Mouse (Mus musculus) lung, postnatal 0 days (tissue): ENCODE results near the gene Arhgef16. TPM values are rescaled to one million over a fixed set of nuclear protein-coding genes. Genes with fewer than 3 reads are reported as not detected.

Experiments used
- ATAC-seq: fragments of 200-750 bp; cut with Nextera tagmentation; 2 replicates; pipeline ENCODE4 v1.8.0; 2017; ENCODE audit warnings: moderate library complexity
- DNase-seq: peaks from one replicate; pipeline ENCODE4 v3.0.0-alpha.2; 2016; ENCODE audit warnings: low spot score
- H3K27ac ChIP-seq: fragments of 300-500 bp; sonication (generic); 2 replicates; pipeline ENCODE4 v1.5.1; 2014; ENCODE audit warnings: antibody characterized with exemption, mild to moderate bottlenecking, low read length, mixed read lengths
- H3K27me3 ChIP-seq: fragments of 300-500 bp; sonication (generic); replicated peaks from 2 replicates; pipeline ENCODE4 v1.6.1; 2014; ENCODE audit warnings: low read length, mixed read lengths; ENCODE audit not compliant: insufficient read depth
- H3K36me3 ChIP-seq: fragments of 300-500 bp; sonication (generic); 2 replicates; pipeline ENCODE4 v1.6.1; 2014; ENCODE audit warnings: low read length, mixed read lengths; ENCODE audit not compliant: insufficient read depth
- H3K4me1 ChIP-seq: fragments of 300-500 bp; sonication (generic); 2 replicates; pipeline ENCODE4 v1.6.1; 2014; ENCODE audit warnings: antibody characterized with exemption, low read depth, low read length, mixed read lengths; ENCODE audit not compliant: insufficient read depth
- H3K4me2 ChIP-seq: fragments of 300-500 bp; sonication (generic); replicated peaks from 2 replicates; pipeline ENCODE4 v1.6.1; 2014; ENCODE audit warnings: low read depth, mild to moderate bottlenecking, low read length, moderate library complexity, mixed read lengths
- H3K4me3 ChIP-seq: fragments of 300-500 bp; sonication (generic); 2 replicates; pipeline ENCODE4 v1.5.1; 2014; ENCODE audit warnings: low read depth, low read length
- H3K9ac ChIP-seq: fragments of 300-500 bp; sonication (generic); replicated peaks from 2 replicates; pipeline ENCODE4 v1.6.1; 2014; ENCODE audit warnings: low read depth, mild to moderate bottlenecking
- H3K9me3 ChIP-seq: fragments of 300-500 bp; sonication (generic); 2 replicates; pipeline ENCODE4 v1.6.1; 2016; ENCODE audit warnings: low read length, mixed read lengths
- CTCF ChIP-seq: IDR thresholded peaks from 2 replicates; pipeline ENCODE4 v1.5.1; 2016; ENCODE audit warnings: antibody characterized with exemption, mild to moderate bottlenecking
- EP300 ChIP-seq: IDR thresholded peaks from 2 replicates; pipeline ENCODE4 v1.6.1; 2016; ENCODE audit warnings: antibody characterized with exemption, mild to moderate bottlenecking, control low read depth
- WGBS: fragments of 180-500 bp; shearing (Covaris S2); extraction: QIAGEN DNeasy Blood & Tissue Kit; methylation state at CpG from one replicate; pipeline ENCODE4 v1.1.7; 2014; 5-methylcytosine and 5-hydroxymethylcytosine counted together
- polyA plus RNA-seq: library from polyadenylated mRNA; unstranded; fragments of >200 nt; fragmentation: Nextera tagmentation; extraction: Ambion mirVana; gene quantifications from 2 replicates; pipeline ENCODE4 v1.2.1, GENCODE M21; 2015

Gene Arhgef16
- polyA plus RNA-seq, 1 experiment from 2014 or later, result 15.9 TPM

DNA sequence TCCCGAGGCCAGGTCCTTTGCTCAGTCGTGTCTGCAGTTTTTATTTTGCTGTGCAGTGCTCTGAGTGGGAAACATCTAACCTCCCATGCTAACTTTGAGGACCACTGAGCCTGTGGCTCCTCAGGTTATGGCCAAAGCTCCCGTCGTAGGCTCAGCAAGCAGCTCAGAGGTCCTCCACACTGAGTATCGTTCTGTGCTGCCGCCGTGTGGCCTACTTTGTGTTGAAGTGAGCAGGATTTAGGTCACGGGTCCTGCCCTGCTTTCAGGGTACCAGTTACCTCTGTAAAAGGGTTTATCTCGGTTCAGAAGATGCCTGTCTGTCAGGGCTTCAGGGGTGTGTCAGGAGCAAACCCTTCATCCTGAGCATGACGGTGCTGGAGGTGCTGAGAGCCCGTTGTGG lies 60.9 kb downstream of the Arhgef16 start:
- no peaks in the 10 kb centered on the region for H3K36me3 ChIP-seq
- no peaks in the 10 kb centered on the region for H3K9me3 ChIP-seq
- WGBS, result 58% methylated on average over 11 of the region's 11 CpGs
- no peaks in the 10 kb centered on the region for H3K4me1 ChIP-seq
- no peak overlapping the region for H3K9ac ChIP-seq
- no peak for ATAC-seq
- no peak overlapping the region for H3K27ac ChIP-seq
- no peak overlapping the region for H3K4me2 ChIP-seq
- no peaks in the 10 kb centered on the region for H3K27me3 ChIP-seq
- TF ChIP-seq EP300 (no peak), CTCF (peak; percentile 27; the same call in 1 of the 2 replicates)
- DNase-seq, result no peak
- H3K4me3 ChIP-seq, result no peak overlapping the region

DNA sequence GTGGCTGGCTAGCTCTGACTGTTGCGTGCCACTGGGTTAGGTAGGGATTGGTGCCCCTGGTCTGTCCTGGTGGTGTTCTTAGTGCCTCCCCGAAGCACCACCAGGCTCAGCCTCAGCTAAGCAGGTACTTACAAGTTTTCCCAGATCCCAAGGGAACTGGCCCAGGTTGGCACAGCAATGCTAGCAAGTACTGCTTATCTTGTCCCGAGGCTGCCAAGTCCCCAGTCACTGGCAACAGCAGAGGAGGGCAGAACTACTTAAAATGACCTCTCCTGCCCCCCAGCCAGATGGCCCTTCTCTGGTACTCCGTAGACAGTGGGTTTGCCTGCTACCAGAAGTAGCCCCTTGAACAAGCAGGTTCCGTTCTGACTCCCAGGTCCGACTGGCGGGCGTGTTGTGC lies 62.3 kb downstream of the Arhgef16 start:
- ATAC-seq, result no peak
- no peak for TF ChIP-seq CTCF
- TF ChIP-seq EP300, result no peak
- 75% methylated on average over 8 of the region's 8 CpGs for WGBS
- Histone ChIP-seq H3K4me1 (no peaks in the 10 kb centered on the region), H3K9me3 (no peaks in the 10 kb centered on the region), H3K4me3 (no peak overlapping the region), H3K27me3 (no peaks in the 10 kb centered on the region), H3K9ac (no peak overlapping the region), H3K27ac (no peak overlapping the region), H3K36me3 (no peaks in the 10 kb centered on the region), H3K4me2 (no peak overlapping the region)
- DNase-seq, result no peak

DNA sequence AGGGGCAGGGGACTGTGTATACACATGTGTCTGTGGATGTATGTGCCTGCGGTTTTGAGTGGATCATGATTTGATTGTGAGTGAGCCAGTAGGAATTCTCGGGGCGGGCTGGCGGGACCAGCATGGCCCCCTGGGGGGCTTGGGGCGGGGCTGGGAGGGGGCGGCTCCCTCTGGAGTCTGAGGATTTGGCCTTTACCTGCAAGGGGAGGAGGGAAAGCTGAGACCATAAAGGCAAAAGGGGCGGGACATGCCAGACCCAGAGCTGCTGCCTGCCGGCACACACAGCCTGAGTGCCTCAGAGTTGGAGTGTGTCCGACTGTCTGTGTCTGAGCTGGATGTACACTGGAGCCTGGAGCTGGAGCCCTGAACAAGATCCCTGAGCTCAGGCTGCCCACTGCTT lies 64.2 kb downstream of the Arhgef16 start:
- Histone ChIP-seq H3K4me1 (no peaks in the 10 kb centered on the region), H3K36me3 (no peaks in the 10 kb centered on the region), H3K9ac (no peak overlapping the region), H3K27ac (no peak overlapping the region), H3K9me3 (no peaks in the 10 kb centered on the region), H3K4me3 (no peak overlapping the region), H3K27me3 (no peaks in the 10 kb centered on the region), H3K4me2 (peak overlapping the region; percentile 35)
- ATAC-seq, result 0 out of 2 replicates have a peak, but pooled peaks have one; percentile 17
- WGBS, result 7% methylated on average over 9 of the region's 9 CpGs
- no peak for DNase-seq
- TF ChIP-seq EP300 (no peak), CTCF (no peak)

- DNase-seq (peak; percentile 31), ATAC-seq (peak; percentile 40; the same call in 1 of the 2 replicates)
- Histone ChIP-seq H3K36me3 (no peaks in the 10 kb centered on the region), H3K9ac (no peak overlapping the region), H3K27ac (no peak overlapping the region), H3K9me3 (no peaks in the 10 kb centered on the region), H3K27me3 (no peaks in the 10 kb centered on the region), H3K4me1 (no peaks in the 10 kb centered on the region), H3K4me2 (peak overlapping the region; percentile 35), H3K4me3 (no peak overlapping the region)
- TF ChIP-seq CTCF (no peak), EP300 (no peak)
- 16% methylated on average over 10 of the region's 10 CpGs for WGBS
Observed at GRCm38 (mm10) chr4:154236893-154237292, 64.6 kb downstream of the Arhgef16 start.

- ATAC-seq, result no peak
- H3K27ac ChIP-seq, result no peak overlapping the region
Observed at GRCm38 (mm10) chr4:154236001-154236400, 65.5 kb downstream of the Arhgef16 start.

DNA sequence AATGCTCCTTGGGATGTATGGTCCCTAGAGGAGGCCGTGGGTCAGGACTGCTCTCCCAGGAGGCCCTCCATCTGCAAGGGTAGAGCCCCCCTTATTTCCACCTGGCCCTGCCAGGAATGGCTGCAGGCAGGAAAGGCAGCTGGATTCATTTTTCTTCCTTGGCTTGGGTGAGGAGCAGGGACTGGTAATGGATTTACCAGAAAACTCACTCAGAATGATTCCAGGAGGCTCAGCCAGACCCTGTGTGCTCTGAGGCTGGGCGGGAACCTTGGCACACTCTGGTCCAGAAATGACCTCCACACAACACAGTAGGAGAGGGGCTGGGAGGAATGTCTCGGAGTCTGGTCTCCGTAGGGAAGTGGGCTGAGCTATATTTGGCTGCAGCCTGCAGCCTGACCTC lies 69.2 kb downstream of the Arhgef16 start:
- no peak overlapping the region for H3K27ac ChIP-seq
- TF ChIP-seq CTCF, result no peak
- TF ChIP-seq EP300, result no peak
- no peaks in the 10 kb centered on the region for H3K36me3 ChIP-seq
- 60% methylated on average over 4 of the region's 4 CpGs for WGBS
- H3K27me3 ChIP-seq, result no peaks in the 10 kb centered on the region
- no peak overlapping the region for H3K4me2 ChIP-seq
- no peak overlapping the region for H3K4me3 ChIP-seq
- ATAC-seq (no peak), DNase-seq (no peak)
- H3K9me3 ChIP-seq, result no peaks in the 10 kb centered on the region
- H3K4me1 ChIP-seq, result no peaks in the 10 kb centered on the region
- no peak overlapping the region for H3K9ac ChIP-seq

More at GRCm38 (mm10) chr4:154236001-154236400, 65.5 kb downstream of the Arhgef16 start:
- 91% methylated on average over 3 of the region's 3 CpGs for WGBS
- Histone ChIP-seq H3K27me3 (no peaks in the 10 kb centered on the region), H3K9ac (no peak overlapping the region), H3K4me2 (no peak overlapping the region), H3K9me3 (no peaks in the 10 kb centered on the region), H3K4me1 (no peaks in the 10 kb centered on the region), H3K4me3 (no peak overlapping the region), H3K36me3 (no peaks in the 10 kb centered on the region)
- no peak for TF ChIP-seq EP300
- no peak for TF ChIP-seq CTCF
- no peak for DNase-seq

DNA sequence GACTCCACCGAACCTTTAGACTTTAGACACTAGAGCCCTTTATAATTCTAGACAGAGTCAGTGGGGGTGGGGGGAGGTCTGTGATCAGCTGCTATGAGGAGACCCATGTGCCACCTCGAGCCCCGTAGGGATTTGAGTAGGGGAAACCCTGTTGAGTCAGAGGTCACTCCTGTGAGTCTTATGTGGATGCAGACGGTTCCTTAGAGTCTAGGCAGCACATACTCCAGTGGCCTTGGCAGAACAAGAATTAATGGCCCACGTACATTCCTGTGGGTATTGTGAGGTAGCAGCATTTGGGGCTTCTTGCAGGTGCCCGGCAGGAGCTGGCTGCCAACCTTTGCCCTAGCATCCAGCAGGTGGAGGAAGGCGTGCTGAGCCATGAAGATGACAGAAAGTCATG lies 70.1 kb downstream of the Arhgef16 start:
- DNase-seq, result no peak
- Histone ChIP-seq H3K27ac (no peak overlapping the region), H3K4me3 (no peak overlapping the region), H3K9me3 (no peaks in the 10 kb centered on the region), H3K36me3 (no peaks in the 10 kb centered on the region), H3K4me2 (no peak overlapping the region), H3K9ac (no peak overlapping the region), H3K27me3 (no peaks in the 10 kb centered on the region), H3K4me1 (no peaks in the 10 kb centered on the region)
- TF ChIP-seq CTCF (no peak), EP300 (no peak)
- ATAC-seq, result no peak
- WGBS, result 61% methylated on average over 7 of the region's 7 CpGs
